Mouse (Mus musculus) megakaryocyte, adult 5-6 weeks (primary cell): Measurements from ENCODE around the gene Pkn2. TPM values are rescaled to one million over a fixed set of nuclear protein-coding genes. Genes with fewer than 3 reads are reported as not detected.
A peak's percentile ranks its signal among the peaks of the same experiment; 100 is the strongest.

Source experiments
- ATAC-seq: 2 replicates; pipeline ENCODE4 v1.8.0; 2016; ENCODE audit warnings: mild to moderate bottlenecking, inconsistent platforms; ENCODE audit not compliant: poor library complexity, severe bottlenecking
- total RNA-seq, 2 experiments: library from RNA; stranded (forward) in 1 of 2; stranded (reverse) in 1 of 2; fragments of 153-499, 151-499 nt in 1 of 2; fragments of 221-1000, 200-1000 nt in 1 of 2; gene quantifications; 2 replicates each; pipeline versions ENCODE4 v1.2.3 to v1.2.4; 2015 to 2017

Pkn2 gene
- total RNA-seq, 2 experiments from 2014 or later = 34.1 to 45.2 TPM

DNA sequence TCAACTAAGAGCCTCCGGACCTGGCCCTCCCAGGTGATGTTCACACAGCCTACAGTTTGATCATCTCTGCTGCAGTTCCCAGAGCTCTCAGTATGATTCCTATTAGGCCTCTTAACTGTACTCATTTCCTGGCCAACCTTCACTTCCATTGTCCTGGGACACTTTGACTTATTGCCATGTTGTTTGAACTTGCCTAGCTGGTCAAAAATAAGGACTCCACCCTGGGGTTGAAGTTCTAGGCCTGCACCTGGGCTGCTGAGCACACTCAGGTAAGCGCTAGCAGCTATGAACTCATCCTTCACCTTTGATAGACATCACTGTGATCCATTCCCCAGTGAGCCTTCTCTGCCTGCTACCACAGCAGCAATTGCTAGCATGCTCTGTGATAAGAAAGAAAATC, 136.7 kb downstream of the Pkn2 start:
- no peak for ATAC-seq

- peak; percentile 87 for ATAC-seq
These were observed 137.6 kb downstream of the Pkn2 start for GRCm38 (mm10) chr3:142743973-142744898.

Other genes with a start within 250 kb of the Pkn2 start
- 6.8 and 9.2 TPM in 2 replicates for gene Kyat3, start 181.0 kb downstream of the Pkn2 start, total RNA-seq (2015)
- gene Kyat3, start 181.0 kb downstream of the Pkn2 start, total RNA-seq (2017) = 8.3 and 10.2 TPM in 2 replicates
- 85.6 and 86.5 TPM in 2 replicates for gene Gtf2b, start 117.0 kb downstream of the Pkn2 start, total RNA-seq (2015)
- 126 and 133 TPM in 2 replicates for gene Gtf2b, start 117.0 kb downstream of the Pkn2 start, total RNA-seq (2017)